Mouse (Mus musculus) embryonic facial prominence, embryonic 12.5 days (tissue): Measurements from ENCODE around the gene Sipa1l2. TPM values are rescaled to one million over a fixed set of nuclear protein-coding genes. Genes with fewer than 3 reads are reported as not detected.

Source experiments
- ATAC-seq: fragments of 200-750 bp; cut with Nextera tagmentation; 2 replicates; pipeline ENCODE4 v1.8.0; 2017; ENCODE audit not compliant: insufficient number of reproducible peaks, insufficient read depth, low FRiP score, low TSS enrichment
- H3K27ac ChIP-seq: fragments of 300-500 bp; sonication (generic); 2 replicates; pipeline ENCODE4 v1.5.1; 2016; ENCODE audit warnings: mild to moderate bottlenecking
- H3K27me3 ChIP-seq: fragments of 300-500 bp; sonication (generic); 2 replicates; pipeline ENCODE4 v1.6.1; 2016; ENCODE audit warnings: mild to moderate bottlenecking, moderate library complexity
- H3K36me3 ChIP-seq: fragments of 300-500 bp; sonication (generic); 2 replicates; pipeline ENCODE4 v1.6.1; 2016; ENCODE audit warnings: mild to moderate bottlenecking
- H3K4me1 ChIP-seq: fragments of 300-500 bp; sonication (generic); 2 replicates; pipeline ENCODE4 v1.6.1; 2016
- H3K4me2 ChIP-seq: fragments of 300-500 bp; sonication (generic); replicated peaks from 2 replicates; pipeline ENCODE4 v1.6.1; 2016; ENCODE audit warnings: mild to moderate bottlenecking, moderate library complexity
- H3K4me3 ChIP-seq: fragments of 300-500 bp; sonication (generic); 2 replicates; pipeline ENCODE4 v1.5.1; 2016; ENCODE audit warnings: mild to moderate bottlenecking
- H3K9ac ChIP-seq: fragments of 300-500 bp; sonication (generic); 2 replicates; pipeline ENCODE4 v1.6.1; 2016; ENCODE audit warnings: mild to moderate bottlenecking, moderate library complexity
- H3K9me3 ChIP-seq: fragments of 300-500 bp; sonication (generic); 2 replicates; pipeline ENCODE4 v1.6.1; 2016; ENCODE audit warnings: mild to moderate bottlenecking, moderate library complexity
- WGBS: fragments of 180-500 bp; shearing (Covaris S2); methylation state at CpG from one replicate; pipeline ENCODE4 v1.1.7; 2016; 5-methylcytosine and 5-hydroxymethylcytosine counted together
- polyA plus RNA-seq: library from polyadenylated mRNA; unstranded; fragments of >200 nt; fragmentation: Nextera tagmentation; extraction: Ambion mirVana; gene quantifications from 2 replicates; pipeline ENCODE4 v1.2.1, GENCODE M21; 2016

Sipa1l2 gene
- polyA plus RNA-seq, 1 experiment from 2014 or later, result 24.2 TPM

DNA sequence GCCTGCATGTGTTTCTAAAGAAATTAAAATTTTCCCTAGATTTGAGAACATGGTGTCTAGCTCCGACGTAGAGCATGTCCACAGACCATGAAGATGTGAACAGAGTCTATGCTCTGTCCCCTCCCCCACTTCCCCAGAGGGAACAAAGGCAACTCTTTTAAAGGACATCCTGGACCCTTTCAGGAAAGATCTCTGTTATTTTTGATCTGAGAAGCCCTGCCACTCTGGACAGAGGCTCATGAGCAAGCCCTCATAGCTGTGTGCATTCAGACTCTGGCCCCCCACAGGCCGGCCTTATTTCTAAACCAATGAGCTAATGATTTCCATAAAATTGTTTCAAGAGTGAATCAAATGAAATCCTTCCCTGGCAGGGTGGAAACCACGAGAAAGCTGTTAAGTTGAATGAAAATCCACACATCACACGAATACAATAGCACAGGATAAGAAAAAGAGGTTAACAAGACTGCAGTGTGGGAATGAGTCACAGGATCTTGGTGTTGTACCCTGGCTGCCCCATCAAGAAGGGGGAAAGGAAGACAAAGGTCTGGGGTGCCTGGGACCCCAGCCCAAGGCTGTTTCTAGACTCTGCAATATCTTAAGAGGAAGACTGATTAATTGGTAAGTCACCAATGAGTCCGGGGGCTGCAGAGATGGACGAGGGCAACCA is 84.9 kb downstream of the Sipa1l2 start:
- H3K36me3 ChIP-seq, result peaks cover 45% of the 10 kb centered on the region
- no peaks in the 10 kb centered on the region for H3K27me3 ChIP-seq
- ATAC-seq, result no peak
- peak overlapping the region; percentile 17 for H3K27ac ChIP-seq
- 40% methylated on average over 7 of the region's 7 CpGs for WGBS
- no peaks in the 10 kb centered on the region for H3K9me3 ChIP-seq
- no peak overlapping the region for H3K4me2 ChIP-seq
- no peak overlapping the region for H3K4me3 ChIP-seq
- H3K4me1 ChIP-seq, result peaks cover 30% of the 10 kb centered on the region
- no peak overlapping the region for H3K9ac ChIP-seq

GRCm38 (mm10) chr8:125482491-125483096 is 87.0 kb downstream of the Sipa1l2 start:
- Histone ChIP-seq H3K9ac (no peak overlapping the region), H3K36me3 (peaks cover 55% of the 10 kb centered on the region), H3K27ac (no peak overlapping the region), H3K4me1 (peaks cover 23% of the 10 kb centered on the region), H3K4me2 (no peak overlapping the region), H3K27me3 (no peaks in the 10 kb centered on the region), H3K4me3 (no peak overlapping the region), H3K9me3 (no peaks in the 10 kb centered on the region)
- ATAC-seq, result no peak
- 58% methylated on average over 5 of the region's 5 CpGs for WGBS

GRCm38 (mm10) chr8:125474876-125475275 is 94.7 kb downstream of the Sipa1l2 start:
- Histone ChIP-seq H3K4me1 (peaks cover 12% of the 10 kb centered on the region), H3K27ac (peak overlapping the region; percentile 55), H3K9ac (no peak overlapping the region), H3K4me3 (no peak overlapping the region), H3K4me2 (no peak overlapping the region), H3K36me3 (peaks cover 37% of the 10 kb centered on the region), H3K27me3 (no peaks in the 10 kb centered on the region), H3K9me3 (no peaks in the 10 kb centered on the region)
- no peak for ATAC-seq
- WGBS, result 74% methylated on average over 12 of the region's 12 CpGs

DNA sequence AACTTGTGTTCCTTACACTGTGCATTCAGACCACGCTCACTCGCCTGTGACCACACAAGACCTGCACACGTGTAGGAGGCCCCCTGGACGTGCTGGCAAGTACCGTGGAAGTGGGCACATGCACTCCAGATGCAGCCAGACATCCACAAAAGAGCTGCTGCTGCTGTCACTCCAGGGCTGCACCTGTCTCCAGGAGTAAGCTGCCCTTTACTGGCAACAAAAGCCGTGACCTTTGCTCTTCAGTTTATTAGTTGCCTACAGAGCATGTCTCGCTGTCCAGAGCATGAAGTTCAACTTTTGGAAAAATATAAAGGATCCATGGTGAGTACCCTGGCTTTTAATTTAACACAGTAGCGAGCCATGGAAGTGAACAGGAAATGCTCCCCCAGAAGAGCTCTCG is 98.2 kb downstream of the Sipa1l2 start:
- no peaks in the 10 kb centered on the region for H3K27me3 ChIP-seq
- H3K4me2 ChIP-seq, result no peak overlapping the region
- no peak overlapping the region for H3K9ac ChIP-seq
- WGBS, result 61% methylated on average over 9 of the region's 9 CpGs
- no peak for ATAC-seq
- no peak overlapping the region for H3K4me3 ChIP-seq
- peaks cover 12% of the 10 kb centered on the region for H3K4me1 ChIP-seq
- H3K27ac ChIP-seq, result no peak overlapping the region
- peaks cover 27% of the 10 kb centered on the region for H3K36me3 ChIP-seq
- H3K9me3 ChIP-seq, result no peaks in the 10 kb centered on the region

DNA sequence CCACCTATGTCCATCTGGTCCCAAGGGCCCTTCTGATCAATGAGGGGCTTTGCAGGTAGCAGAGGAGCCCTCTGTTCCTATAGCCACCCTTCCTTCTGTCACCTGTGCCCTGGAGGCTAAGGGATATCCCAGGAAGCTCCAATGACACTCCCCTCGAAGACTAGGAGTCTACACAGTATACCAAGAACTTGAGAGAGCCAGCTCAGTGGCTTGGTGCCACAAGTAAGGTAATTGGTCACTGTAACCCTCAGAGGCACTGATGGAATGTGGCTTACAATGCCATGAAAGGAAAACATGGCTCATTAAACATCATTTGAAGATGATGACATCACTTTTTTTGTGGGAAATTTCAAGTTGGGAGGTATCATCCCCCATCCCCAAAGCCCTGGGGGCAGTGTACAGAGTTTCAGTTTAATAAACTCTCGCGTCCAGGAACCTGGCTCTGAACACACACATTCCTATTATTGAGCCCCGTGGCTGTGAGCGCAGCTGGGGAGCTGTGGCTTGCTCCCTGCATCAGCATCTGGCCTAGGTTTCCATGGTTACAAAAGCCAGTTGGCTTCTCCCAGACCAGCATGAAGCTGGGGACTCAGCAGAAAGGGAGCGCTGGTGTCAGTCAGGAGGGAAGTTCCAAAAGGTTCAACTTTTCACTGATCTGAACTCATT is 104.3 kb downstream of the Sipa1l2 start:
- H3K36me3 ChIP-seq, result peaks cover 26% of the 10 kb centered on the region
- peaks cover 19% of the 10 kb centered on the region for H3K4me1 ChIP-seq
- no peak overlapping the region for H3K9ac ChIP-seq
- H3K27ac ChIP-seq, result no peak overlapping the region
- H3K9me3 ChIP-seq, result no peaks in the 10 kb centered on the region
- H3K4me3 ChIP-seq, result no peak overlapping the region
- H3K27me3 ChIP-seq, result no peaks in the 10 kb centered on the region
- 19% methylated on average over 6 of the region's 6 CpGs for WGBS
- no peak overlapping the region for H3K4me2 ChIP-seq
- ATAC-seq, result no peak; the same call in 1 of the 2 replicates

GRCm38 (mm10) chr8:125462901-125463300 is 106.7 kb downstream of the Sipa1l2 start:
- Histone ChIP-seq H3K9ac (no peak overlapping the region), H3K27me3 (no peaks in the 10 kb centered on the region), H3K27ac (no peak overlapping the region), H3K4me2 (no peak overlapping the region), H3K9me3 (no peaks in the 10 kb centered on the region), H3K4me3 (no peak overlapping the region), H3K36me3 (peaks cover 29% of the 10 kb centered on the region), H3K4me1 (peaks cover 19% of the 10 kb centered on the region)
- 54% methylated on average over 7 of the region's 7 CpGs for WGBS
- ATAC-seq, result no peak

DNA sequence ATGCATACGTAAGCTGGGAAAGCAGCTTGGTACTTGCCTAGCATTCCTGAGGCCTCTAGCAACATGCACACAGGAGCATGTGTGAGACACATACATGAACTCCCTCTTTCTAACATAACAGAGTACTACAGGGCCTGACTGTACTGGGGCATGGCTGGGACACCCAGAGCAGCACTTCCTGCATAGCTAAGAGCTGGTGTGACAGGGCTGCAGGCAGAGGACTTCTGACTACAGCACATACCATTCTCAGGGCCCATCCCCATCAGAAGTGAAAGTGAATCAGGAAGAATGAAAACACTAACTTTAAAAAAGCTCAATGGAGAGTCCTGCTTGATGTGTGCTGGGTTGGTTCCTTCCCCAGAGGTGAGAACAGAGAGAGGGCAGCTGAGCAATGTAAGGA is 108.1 kb downstream of the Sipa1l2 start:
- Histone ChIP-seq H3K4me2 (no peak overlapping the region), H3K4me1 (peaks cover 19% of the 10 kb centered on the region), H3K9ac (no peak overlapping the region), H3K9me3 (no peaks in the 10 kb centered on the region), H3K4me3 (no peak overlapping the region), H3K36me3 (peaks cover 27% of the 10 kb centered on the region), H3K27me3 (no peaks in the 10 kb centered on the region), H3K27ac (no peak overlapping the region)
- WGBS, result 72% methylated on average over 1 of the region's 1 CpGs
- ATAC-seq, result no peak

DNA sequence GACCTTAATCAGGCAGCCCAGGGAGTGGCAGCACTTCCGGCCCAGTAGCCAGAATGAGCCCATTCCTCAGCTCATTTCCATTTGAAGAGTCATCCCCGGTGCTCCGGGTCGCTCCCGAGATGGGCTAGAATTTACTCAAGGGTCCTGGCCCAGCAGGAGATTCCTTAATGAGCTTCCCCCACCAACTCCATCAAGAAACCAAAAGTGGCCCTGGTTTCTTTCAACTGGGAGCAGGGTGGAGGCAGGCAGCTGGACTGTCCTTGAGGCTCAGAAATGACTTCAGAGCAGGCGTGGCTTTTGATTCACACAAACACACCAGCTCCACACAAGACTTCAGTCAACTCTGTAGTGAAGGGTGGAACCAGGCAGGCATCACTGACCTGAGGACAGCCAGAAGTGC is 109.0 kb downstream of the Sipa1l2 start:
- peaks cover 13% of the 10 kb centered on the region for H3K4me1 ChIP-seq
- H3K4me2 ChIP-seq, result no peak overlapping the region
- WGBS, result 24% methylated on average over 6 of the region's 6 CpGs
- H3K4me3 ChIP-seq, result no peak overlapping the region
- peaks cover 23% of the 10 kb centered on the region for H3K36me3 ChIP-seq
- no peaks in the 10 kb centered on the region for H3K9me3 ChIP-seq
- H3K9ac ChIP-seq, result no peak overlapping the region
- no peak for ATAC-seq
- no peak overlapping the region for H3K27ac ChIP-seq
- no peaks in the 10 kb centered on the region for H3K27me3 ChIP-seq

DNA sequence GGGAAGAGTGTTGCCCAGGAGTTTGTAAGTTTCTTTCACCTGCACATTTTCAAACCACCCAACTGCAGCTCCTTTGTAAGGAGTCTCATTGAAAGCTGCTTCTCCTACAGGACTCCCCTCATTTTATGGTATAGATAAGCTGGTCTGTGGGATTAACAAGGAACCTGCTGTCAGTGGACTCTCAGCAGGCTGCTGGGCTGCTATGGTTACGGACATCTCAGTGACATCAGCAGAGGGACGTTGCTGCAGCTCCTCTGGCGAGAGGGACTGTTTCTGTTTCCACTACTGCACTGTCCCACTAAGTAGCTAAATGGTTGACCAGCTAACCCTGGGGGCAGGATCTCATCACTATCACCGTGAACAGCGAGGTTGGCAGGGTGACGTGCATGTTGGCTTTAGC is 120.6 kb downstream of the Sipa1l2 start:
- Histone ChIP-seq H3K9me3 (no peaks in the 10 kb centered on the region), H3K9ac (no peak overlapping the region), H3K36me3 (peaks cover 74% of the 10 kb centered on the region), H3K4me1 (peaks cover 10% of the 10 kb centered on the region), H3K4me2 (no peak overlapping the region), H3K4me3 (no peak overlapping the region), H3K27me3 (no peaks in the 10 kb centered on the region), H3K27ac (no peak overlapping the region)
- no peak for ATAC-seq
- 55% methylated on average over 6 of the region's 6 CpGs for WGBS

DNA sequence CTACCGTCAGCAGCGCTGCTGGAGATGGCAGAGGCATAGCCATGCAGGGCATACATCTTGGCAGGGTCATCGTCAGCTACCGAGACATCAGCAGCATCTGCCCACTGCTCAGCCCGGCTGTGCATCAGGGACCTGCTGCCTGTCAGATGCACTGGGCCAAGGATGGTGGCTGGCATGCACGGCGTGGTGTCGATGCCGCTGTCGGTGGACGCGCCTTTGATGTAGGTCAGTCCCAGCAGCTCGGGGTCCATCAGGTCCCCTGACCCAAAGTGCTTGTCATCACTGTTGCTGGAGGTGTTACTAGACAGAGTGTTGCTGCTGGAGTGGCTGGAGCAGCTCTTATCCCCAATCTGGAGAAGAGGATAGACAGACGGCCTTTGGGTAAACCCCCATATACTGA is 122.1 kb downstream of the Sipa1l2 start:
- no peak overlapping the region for H3K4me2 ChIP-seq
- H3K27ac ChIP-seq, result no peak overlapping the region
- H3K36me3 ChIP-seq, result peaks cover 74% of the 10 kb centered on the region
- no peak overlapping the region for H3K4me3 ChIP-seq
- no peak overlapping the region for H3K9ac ChIP-seq
- no peaks in the 10 kb centered on the region for H3K9me3 ChIP-seq
- no peaks in the 10 kb centered on the region for H3K27me3 ChIP-seq
- 92% methylated on average over 14 of the region's 14 CpGs for WGBS
- peaks cover 10% of the 10 kb centered on the region for H3K4me1 ChIP-seq
- ATAC-seq, result no peak

DNA sequence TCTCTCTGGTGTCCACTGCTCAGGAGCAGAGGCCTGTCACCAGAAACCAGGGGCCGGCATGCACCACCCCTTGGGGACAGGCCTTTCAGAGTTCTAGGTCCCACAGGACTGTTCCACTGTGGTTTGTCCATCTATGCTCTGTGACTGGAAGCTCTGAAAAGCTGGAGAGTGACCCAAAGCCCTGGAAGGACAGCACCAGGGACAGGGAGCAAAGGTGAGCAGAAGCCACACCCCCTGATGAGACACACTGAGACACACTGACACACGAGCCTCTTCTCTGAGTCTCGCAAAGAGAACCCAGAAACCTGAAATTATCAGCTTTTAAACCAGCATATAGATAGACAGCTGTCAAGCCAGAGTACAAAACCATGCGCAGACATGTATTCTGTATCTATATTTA is 123.4 kb downstream of the Sipa1l2 start:
- Histone ChIP-seq H3K9me3 (no peaks in the 10 kb centered on the region), H3K36me3 (peaks cover 78% of the 10 kb centered on the region)
- WGBS, result 77% methylated on average over 4 of the region's 4 CpGs

DNA sequence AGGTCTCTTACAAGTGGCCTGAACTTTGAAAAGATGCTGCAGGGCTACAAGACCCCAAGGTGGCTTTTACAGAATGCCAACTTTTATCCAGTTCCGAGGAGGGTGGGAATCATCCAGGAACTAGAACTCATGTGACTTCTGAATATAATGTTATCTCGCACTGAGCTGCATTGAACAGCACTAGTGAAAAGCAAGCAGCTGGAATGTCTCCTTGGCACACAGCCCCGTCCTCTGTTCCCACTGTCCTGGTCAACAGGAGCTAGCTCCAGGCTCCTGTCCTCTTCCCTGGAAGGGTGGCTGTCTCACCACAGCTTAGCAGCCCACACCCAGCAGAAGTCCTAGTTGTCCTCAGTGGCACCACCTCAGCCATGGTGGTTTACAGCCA is 124.4 kb downstream of the Sipa1l2 start:
- Histone ChIP-seq H3K4me2 (no peak overlapping the region), H3K4me1 (peaks cover 10% of the 10 kb centered on the region), H3K36me3 (peaks cover 81% of the 10 kb centered on the region), H3K9ac (no peak overlapping the region), H3K9me3 (no peaks in the 10 kb centered on the region), H3K27me3 (no peaks in the 10 kb centered on the region), H3K27ac (no peak overlapping the region), H3K4me3 (no peak overlapping the region)
- ATAC-seq, result no peak
- WGBS, result 73% methylated on average over 3 of the region's 3 CpGs

More for the DNA sequence above, 123.4 kb downstream of the Sipa1l2 start:
- H3K27ac ChIP-seq, result no peak overlapping the region
- H3K4me3 ChIP-seq, result no peak overlapping the region
- no peak overlapping the region for H3K4me2 ChIP-seq
- H3K4me1 ChIP-seq, result peaks cover 10% of the 10 kb centered on the region
- no peak for ATAC-seq
- no peak overlapping the region for H3K9ac ChIP-seq
- no peaks in the 10 kb centered on the region for H3K27me3 ChIP-seq
